Mouse (Mus musculus) kidney, embryonic 15.5 days (tissue): Measurements from ENCODE around the gene Acad10. TPM values are rescaled to one million over a fixed set of nuclear protein-coding genes. Genes with fewer than 3 reads are reported as not detected.
A peak's percentile ranks its signal among the peaks of the same experiment; 100 is the strongest.
"Not testable (repeated sequence)": the region's sequence is repeated elsewhere in the genome, so short reads cannot be mapped to it uniquely, and the experiment has no call there.

Source experiments
- ATAC-seq: fragments of 200-750 bp; cut with Nextera tagmentation; replicated peaks from 2 replicates; pipeline ENCODE4 v1.8.0; 2017; ENCODE audit warnings: moderate TSS enrichment; ENCODE audit not compliant: low FRiP score
- H3K27ac ChIP-seq: fragments of 300-500 bp; sonication (generic); 2 replicates; pipeline ENCODE4 v1.5.1; 2015; ENCODE audit warnings: mild to moderate bottlenecking, inconsistent platforms
- H3K27me3 ChIP-seq: fragments of 300-500 bp; sonication (generic); 2 replicates; pipeline ENCODE4 v1.6.1; 2015; ENCODE audit warnings: inconsistent platforms
- H3K36me3 ChIP-seq: fragments of 300-500 bp; sonication (generic); 2 replicates; pipeline ENCODE4 v1.6.1; 2015; ENCODE audit warnings: inconsistent platforms
- H3K4me1 ChIP-seq: fragments of 300-500 bp; sonication (generic); 2 replicates; pipeline ENCODE4 v1.6.1; 2015; ENCODE audit warnings: inconsistent platforms
- H3K4me2 ChIP-seq: fragments of 300-500 bp; sonication (generic); 2 replicates; pipeline ENCODE4 v1.6.1; 2015; ENCODE audit warnings: moderate library complexity, mild to moderate bottlenecking, inconsistent platforms
- H3K4me3 ChIP-seq: fragments of 300-500 bp; sonication (generic); replicated peaks from 2 replicates; pipeline ENCODE4 v1.5.1; 2015; ENCODE audit warnings: mild to moderate bottlenecking, inconsistent platforms
- H3K9ac ChIP-seq: fragments of 300-500 bp; sonication (generic); 2 replicates; pipeline ENCODE4 v1.6.1; 2015; ENCODE audit warnings: mild to moderate bottlenecking, inconsistent platforms
- H3K9me3 ChIP-seq: fragments of 300-500 bp; sonication (generic); replicated peaks from 2 replicates; pipeline ENCODE4 v1.6.1; 2016; ENCODE audit warnings: inconsistent platforms
- WGBS: fragments of 180-500 bp; shearing (Covaris S2); methylation state at CpG from one replicate; pipeline ENCODE4 v1.1.7; 2015; ENCODE audit warnings: mixed read lengths; 5-methylcytosine and 5-hydroxymethylcytosine counted together
- polyA plus RNA-seq: library from polyadenylated mRNA; unstranded; fragments of >200 nt; fragmentation: Nextera tagmentation; extraction: Ambion mirVana; gene quantifications from 2 replicates; pipeline ENCODE4 v1.2.1, GENCODE M21; 2015

Gene Acad10
- polyA plus RNA-seq, 1 experiment from 2014 or later, result 3.6 TPM

DNA sequence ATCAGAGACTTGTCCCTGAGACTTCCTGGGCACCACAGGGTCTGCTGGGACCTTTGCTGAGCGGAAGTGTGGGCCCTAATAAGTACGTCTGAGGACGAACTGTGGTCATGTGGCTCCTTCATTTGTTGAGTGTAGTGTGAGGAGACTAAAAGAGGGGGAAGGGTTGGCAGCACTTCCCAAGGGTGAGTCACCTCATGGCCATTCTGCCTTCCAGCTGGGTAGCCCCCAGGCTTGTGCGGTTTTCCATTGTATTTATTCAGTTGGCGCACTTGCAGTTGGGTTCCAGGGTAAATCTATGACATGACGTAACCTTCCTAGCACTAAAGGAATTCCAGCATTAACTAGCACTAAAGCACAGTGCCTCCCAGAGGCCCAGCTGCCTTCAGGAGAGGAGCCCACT lies 25.2 kb upstream of the Acad10 start:
- WGBS, result 89% methylated on average over 6 of the region's 6 CpGs
- Histone ChIP-seq H3K27ac (no peak overlapping the region), H3K36me3 (peaks cover 70% of the 10 kb centered on the region), H3K4me3 (no peak overlapping the region), H3K9me3 (no peaks in the 10 kb centered on the region), H3K4me2 (no peak overlapping the region), H3K27me3 (no peaks in the 10 kb centered on the region), H3K9ac (no peak overlapping the region), H3K4me1 (peaks cover 1% of the 10 kb centered on the region; the same call in 1 of the 2 replicates)
- no peak for ATAC-seq

DNA sequence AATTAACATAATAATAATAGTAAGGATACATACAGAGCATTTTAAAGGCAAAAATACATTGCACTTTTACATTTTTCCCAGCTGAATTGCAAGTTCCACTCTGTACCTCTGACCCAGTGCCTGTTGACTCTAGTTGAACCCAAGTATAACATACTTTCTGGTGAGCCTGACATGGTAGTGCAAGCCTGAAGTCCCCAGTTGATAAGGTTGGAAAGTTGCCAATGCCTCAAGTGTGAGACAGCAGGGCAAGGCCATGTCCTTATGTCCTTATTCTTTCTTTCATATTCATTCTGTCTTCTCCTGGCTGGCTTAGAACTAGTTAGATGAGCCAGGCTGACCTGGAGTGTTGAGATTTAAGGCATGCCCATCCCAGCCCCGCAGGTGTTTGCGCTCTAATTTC lies 21.9 kb upstream of the Acad10 start:
- WGBS, result 98% methylated on average over 2 of the region's 2 CpGs
- no peak overlapping the region for H3K9ac ChIP-seq
- H3K27ac ChIP-seq, result no peak overlapping the region
- H3K9me3 ChIP-seq, result no peaks in the 10 kb centered on the region
- H3K36me3 ChIP-seq, result peaks cover 99% of the 10 kb centered on the region
- ATAC-seq, result no peak
- no peaks in the 10 kb centered on the region for H3K27me3 ChIP-seq
- H3K4me2 ChIP-seq, result no peak overlapping the region
- no peak overlapping the region for H3K4me3 ChIP-seq
- no peaks in the 10 kb centered on the region for H3K4me1 ChIP-seq

DNA sequence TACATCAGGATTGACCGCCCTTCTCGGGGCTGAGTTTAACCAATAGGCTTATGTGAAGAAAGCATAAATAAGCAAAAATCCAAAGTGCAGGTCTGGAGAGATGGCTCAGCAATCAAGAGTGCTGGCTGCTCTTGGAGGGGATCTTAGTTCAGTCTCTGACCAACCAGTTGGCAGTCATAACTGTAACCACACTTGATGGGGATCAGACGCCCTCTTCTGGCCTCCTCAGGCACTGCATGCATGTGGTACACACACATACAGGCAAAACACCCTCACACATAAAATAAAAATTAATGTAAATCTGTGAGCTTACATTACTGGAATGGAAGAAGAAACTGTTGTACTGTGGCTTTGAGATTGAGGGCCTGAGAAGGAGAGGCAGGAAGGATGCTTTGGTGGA lies 10.1 kb upstream of the Acad10 start:
- 81% methylated on average over 3 of the region's 3 CpGs for WGBS
- no peak overlapping the region for H3K27ac ChIP-seq
- H3K9ac ChIP-seq, result no peak overlapping the region
- no peaks in the 10 kb centered on the region for H3K4me1 ChIP-seq
- H3K4me2 ChIP-seq, result no peak overlapping the region
- no peaks in the 10 kb centered on the region for H3K9me3 ChIP-seq
- H3K27me3 ChIP-seq, result no peaks in the 10 kb centered on the region
- peaks cover 88% of the 10 kb centered on the region for H3K36me3 ChIP-seq
- no peak for ATAC-seq
- H3K4me3 ChIP-seq, result no peak overlapping the region

DNA sequence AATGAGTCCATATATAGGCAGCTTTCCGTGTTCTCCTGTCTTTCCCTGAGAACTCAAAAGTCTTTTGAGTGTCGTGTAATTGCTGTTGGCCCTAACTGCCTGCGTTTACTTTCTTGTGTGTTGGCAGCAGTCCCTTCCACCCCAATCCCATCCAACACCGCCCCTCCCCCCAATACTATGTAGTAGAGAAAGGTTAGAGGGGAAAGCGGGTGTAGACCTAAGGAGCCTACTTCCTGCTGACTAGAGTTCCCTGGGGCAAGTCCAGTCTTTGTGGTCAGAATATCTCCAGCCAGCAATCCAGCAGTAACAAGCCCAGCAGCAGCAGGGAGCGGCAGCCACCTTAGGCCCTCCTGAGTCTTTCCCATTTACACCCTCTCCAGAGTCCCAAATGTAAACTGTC lies 8.1 kb upstream of the Acad10 start:
- no peak overlapping the region for H3K4me2 ChIP-seq
- peaks cover 91% of the 10 kb centered on the region for H3K36me3 ChIP-seq
- no peaks in the 10 kb centered on the region for H3K27me3 ChIP-seq
- ATAC-seq, result no peak
- no peak overlapping the region for H3K4me3 ChIP-seq
- no peak overlapping the region for H3K27ac ChIP-seq
- no peaks in the 10 kb centered on the region for H3K9me3 ChIP-seq
- WGBS, result 80% methylated on average over 6 of the region's 6 CpGs
- H3K9ac ChIP-seq, result no peak overlapping the region
- no peaks in the 10 kb centered on the region for H3K4me1 ChIP-seq

DNA sequence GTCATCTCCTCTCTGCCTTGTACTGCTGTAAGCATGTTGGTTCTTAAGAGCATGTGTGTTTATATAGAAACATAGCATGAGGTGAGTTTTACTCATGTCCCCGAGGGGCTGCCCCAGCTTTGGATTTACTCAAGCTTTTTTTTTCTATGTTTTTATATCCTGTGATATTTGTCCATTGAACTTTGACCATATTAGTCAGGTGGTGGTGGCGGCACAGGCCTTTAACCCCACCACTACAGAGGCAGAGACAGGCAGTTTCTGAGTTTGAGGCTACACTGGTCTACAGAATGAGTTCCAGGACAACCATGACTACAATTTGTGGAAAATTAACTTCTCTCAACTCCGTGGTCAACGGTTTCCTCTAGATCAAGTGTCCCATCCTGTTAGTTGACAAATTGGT lies 6.8 kb upstream of the Acad10 start:
- peaks cover 1% of the 10 kb centered on the region for H3K4me1 ChIP-seq
- H3K9me3 ChIP-seq, result no peaks in the 10 kb centered on the region
- no peak overlapping the region for H3K4me3 ChIP-seq
- H3K36me3 ChIP-seq, result peaks cover 89% of the 10 kb centered on the region
- H3K27me3 ChIP-seq, result no peaks in the 10 kb centered on the region
- WGBS, result 86% methylated on average over 4 of the region's 4 CpGs
- no peak overlapping the region for H3K4me2 ChIP-seq
- H3K27ac ChIP-seq, result no peak overlapping the region
- no peak for ATAC-seq
- H3K9ac ChIP-seq, result no peak overlapping the region

DNA sequence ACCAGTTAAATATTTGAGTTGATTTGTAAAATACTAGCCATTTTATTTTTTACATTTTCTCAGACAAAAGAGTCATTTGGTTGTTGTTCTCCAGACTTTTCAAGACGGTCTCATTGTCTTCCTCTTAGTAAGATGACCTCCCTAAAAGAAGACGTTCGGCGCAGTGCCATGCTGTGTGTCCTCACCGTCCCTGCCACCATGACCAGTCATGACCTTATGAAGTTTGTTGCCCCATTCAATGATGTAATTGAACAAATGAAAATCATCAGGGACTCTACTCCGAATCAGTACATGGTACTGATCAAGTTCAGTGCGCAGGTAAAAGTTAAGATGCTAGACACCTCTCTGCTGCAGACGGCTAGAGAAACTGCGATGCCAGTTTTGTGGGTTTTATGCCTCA lies 4.7 kb upstream of the Acad10 start:
- Histone ChIP-seq H3K4me2 (no peak overlapping the region), H3K9ac (no peak overlapping the region), H3K4me3 (no peak overlapping the region), H3K36me3 (peaks cover 72% of the 10 kb centered on the region), H3K9me3 (no peaks in the 10 kb centered on the region), H3K4me1 (peaks cover 12% of the 10 kb centered on the region), H3K27ac (no peak overlapping the region), H3K27me3 (no peaks in the 10 kb centered on the region)
- 94% methylated on average over 9 of the region's 9 CpGs for WGBS
- ATAC-seq, result no peak

DNA sequence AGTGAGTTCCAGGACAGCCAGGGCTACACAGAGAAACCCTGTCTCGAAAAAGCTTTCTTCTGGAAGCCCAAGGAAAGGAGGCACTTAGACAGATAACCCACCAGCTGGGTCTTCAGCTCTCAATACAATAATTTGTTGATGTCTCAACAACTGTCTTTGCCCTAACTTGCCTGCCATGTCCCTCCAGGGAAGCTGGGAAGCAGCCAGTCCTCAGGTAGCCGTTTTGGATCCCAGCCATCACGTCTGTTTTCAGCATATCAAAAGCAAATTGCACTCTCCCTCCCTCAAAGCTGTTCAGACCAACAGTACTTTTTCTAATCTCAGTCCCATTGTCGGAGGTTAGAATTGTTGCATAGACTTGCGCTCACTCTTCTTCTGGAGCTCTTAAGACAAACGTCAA lies 3.8 kb upstream of the Acad10 start:
- Histone ChIP-seq H3K27ac (no peak overlapping the region), H3K36me3 (peaks cover 65% of the 10 kb centered on the region), H3K4me2 (no peak overlapping the region), H3K4me3 (no peak overlapping the region), H3K9me3 (no peaks in the 10 kb centered on the region), H3K4me1 (peaks cover 17% of the 10 kb centered on the region), H3K9ac (no peak overlapping the region), H3K27me3 (no peaks in the 10 kb centered on the region)
- 90% methylated on average over 6 of the region's 6 CpGs for WGBS
- ATAC-seq, result no peak

DNA sequence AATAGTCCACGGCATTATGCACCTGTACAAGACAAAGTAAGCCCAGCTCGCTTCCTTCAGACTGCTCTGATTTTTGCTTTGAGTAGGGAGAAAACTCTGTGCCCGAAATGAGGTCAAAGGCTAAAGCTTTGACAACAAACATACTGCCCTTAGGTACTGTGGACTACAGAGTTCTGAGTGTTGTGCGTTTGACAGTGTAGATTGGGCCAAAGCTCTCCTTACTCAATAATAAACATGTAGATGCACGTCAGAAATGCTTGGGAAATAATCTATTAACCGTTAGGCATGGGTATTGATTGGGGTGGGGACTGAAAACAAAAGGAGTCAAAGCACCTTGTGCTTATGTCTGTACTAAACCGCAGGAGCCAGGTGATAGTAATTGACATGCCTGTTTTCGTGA lies 3.1 kb upstream of the Acad10 start:
- WGBS, result 87% methylated on average over 8 of the region's 8 CpGs
- no peak overlapping the region for H3K9ac ChIP-seq
- no peak overlapping the region for H3K27ac ChIP-seq
- ATAC-seq, result no peak
- H3K36me3 ChIP-seq, result peaks cover 60% of the 10 kb centered on the region
- no peak overlapping the region for H3K4me3 ChIP-seq
- no peaks in the 10 kb centered on the region for H3K9me3 ChIP-seq
- no peak overlapping the region for H3K4me2 ChIP-seq
- H3K4me1 ChIP-seq, result peaks cover 17% of the 10 kb centered on the region
- H3K27me3 ChIP-seq, result no peaks in the 10 kb centered on the region

DNA sequence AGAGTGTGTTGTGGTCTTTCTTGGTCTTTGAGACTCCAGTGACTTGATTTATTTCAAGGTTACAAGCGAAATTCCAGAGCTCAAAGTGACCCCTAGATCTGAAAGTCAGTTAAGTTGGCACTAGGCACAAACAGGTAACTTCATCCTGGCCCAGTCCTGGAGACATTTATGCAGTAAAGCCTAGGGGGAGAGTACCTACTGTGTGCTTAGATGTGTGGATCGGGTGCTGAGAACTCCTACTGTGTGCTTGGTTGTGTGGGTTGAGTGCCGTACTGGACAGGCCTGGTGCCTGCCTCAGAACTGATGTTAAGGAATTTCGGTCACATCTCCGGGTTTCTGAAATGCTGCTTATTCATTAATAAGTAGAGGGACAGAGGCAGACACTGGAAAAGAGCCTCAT lies 1.2 kb upstream of the Acad10 start:
- Histone ChIP-seq H3K36me3 (peaks cover 42% of the 10 kb centered on the region), H3K4me1 (peaks cover 17% of the 10 kb centered on the region), H3K9ac (peak overlapping the region; percentile 88; the same call in 1 of the 2 replicates), H3K4me3 (peak overlapping the region; percentile 89), H3K27ac (no peak overlapping the region), H3K27me3 (no peaks in the 10 kb centered on the region), H3K4me2 (peak overlapping the region; percentile 90), H3K9me3 (no peaks in the 10 kb centered on the region)
- no peak for ATAC-seq
- 80% methylated on average over 5 of the region's 5 CpGs for WGBS

DNA sequence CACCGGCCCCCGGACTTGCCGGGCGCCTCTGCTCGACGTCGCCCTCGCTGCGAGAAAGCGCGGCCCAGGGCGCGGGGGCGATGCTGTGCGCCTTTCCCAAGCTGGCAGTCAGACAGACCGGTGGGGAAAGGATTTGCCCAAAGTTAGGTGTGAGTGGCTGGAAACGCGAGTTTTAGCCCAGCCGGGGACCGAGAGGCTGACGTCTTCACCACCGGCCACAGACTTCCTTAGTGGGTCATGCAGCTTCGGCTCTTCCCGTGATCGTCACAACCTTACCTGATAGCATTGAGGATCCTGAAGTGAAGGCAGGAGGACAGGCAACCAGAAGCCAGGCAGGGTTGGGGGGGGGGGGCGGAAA lies 562 bp upstream of the Acad10 start:
- Histone ChIP-seq H3K4me2 (peak overlapping the region; percentile 90), H3K9ac (peak overlapping the region; percentile 88), H3K9me3 (no peaks in the 10 kb centered on the region), H3K27ac (peak overlapping the region; percentile 83), H3K36me3 (peaks cover 36% of the 10 kb centered on the region), H3K27me3 (no peaks in the 10 kb centered on the region), H3K4me3 (peak overlapping the region; percentile 89), H3K4me1 (peaks cover 17% of the 10 kb centered on the region)
- ATAC-seq, result peak; percentile 24; the same call in 1 of the 2 replicates
- WGBS, result under 1% methylated on average over 25 of the region's 26 CpGs

DNA sequence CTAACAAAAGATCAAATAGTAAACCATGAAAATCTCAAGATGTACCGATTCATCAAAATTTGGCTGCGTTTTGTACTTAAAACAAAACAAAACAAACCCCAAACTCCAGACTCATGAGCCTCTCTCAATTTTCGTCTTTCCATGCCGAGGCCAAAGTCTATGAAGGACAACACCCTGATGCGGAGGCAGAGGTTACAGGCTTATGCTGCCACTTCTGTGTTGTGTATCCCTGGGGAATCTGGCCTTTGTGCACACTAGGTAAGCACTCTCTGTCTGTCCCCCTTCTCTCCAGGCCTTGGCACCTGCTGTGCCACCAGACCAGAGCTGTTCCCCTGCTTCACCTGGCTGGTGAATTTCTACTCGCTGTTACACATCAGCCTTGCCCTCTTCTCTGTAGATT lies 2.7 kb downstream of the Acad10 start:
- 85% methylated on average over 6 of the region's 6 CpGs for WGBS
- not testable (repeated sequence) for H3K36me3 ChIP-seq, H3K9ac ChIP-seq, H3K27me3 ChIP-seq, H3K9me3 ChIP-seq, H3K27ac ChIP-seq, H3K4me3 ChIP-seq, H3K4me2 ChIP-seq, ATAC-seq
- H3K4me1 ChIP-seq, result peaks cover 17% of the 10 kb centered on the region

DNA sequence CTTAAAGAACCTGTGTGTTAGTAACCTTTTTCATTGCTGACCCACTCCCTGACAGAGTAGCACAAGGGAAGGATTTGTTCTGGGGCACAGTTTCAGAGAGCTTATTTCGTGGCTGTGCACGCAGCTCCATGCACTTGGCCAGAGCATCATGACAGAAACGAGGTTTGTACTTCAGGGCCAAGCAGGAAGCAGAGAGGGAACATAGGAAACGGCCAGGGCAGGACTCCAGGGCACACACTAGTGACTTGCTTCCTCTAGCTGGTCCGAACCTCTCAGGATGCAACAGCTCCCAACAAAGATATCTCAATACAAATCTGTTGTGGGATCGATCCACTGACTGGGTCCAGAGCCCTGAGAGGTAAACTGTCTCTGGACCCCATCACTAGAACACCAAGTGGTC lies 3.4 kb downstream of the Acad10 start:
- ATAC-seq, H3K36me3 ChIP-seq, H3K27ac ChIP-seq, H3K9ac ChIP-seq, H3K4me2 ChIP-seq, H3K9me3 ChIP-seq, H3K27me3 ChIP-seq, H3K4me3 ChIP-seq: not testable (repeated sequence)
- peaks cover 14% of the 10 kb centered on the region for H3K4me1 ChIP-seq
- WGBS, result 69% methylated on average over 6 of the region's 6 CpGs

DNA sequence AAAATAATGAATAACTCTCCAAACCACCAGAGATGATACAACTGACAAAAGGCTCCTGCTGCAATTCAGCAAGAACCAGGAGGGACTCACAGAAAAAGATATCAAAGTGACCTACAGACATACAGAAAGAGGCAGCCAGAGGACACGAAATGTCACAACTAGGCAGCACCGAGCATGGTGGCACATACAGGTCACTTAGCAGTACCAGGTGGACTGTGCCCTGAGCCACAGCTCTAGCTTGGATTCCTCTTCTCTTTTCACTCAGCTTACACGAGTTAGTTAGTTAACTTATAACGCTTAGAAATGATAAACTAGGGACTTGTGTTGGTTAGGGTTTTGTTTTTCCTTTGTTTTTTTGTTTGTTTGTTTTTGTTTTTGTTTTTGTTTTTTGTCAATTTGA lies 5.8 kb downstream of the Acad10 start:
- H3K4me2 ChIP-seq, result no peak overlapping the region
- no peak for ATAC-seq
- H3K9me3 ChIP-seq, result no peaks in the 10 kb centered on the region
- no peaks in the 10 kb centered on the region for H3K36me3 ChIP-seq
- H3K4me3 ChIP-seq, result no peak overlapping the region
- no peak overlapping the region for H3K27ac ChIP-seq
- WGBS, result 78% methylated on average over 4 of the region's 4 CpGs
- H3K9ac ChIP-seq, result no peak overlapping the region
- peaks cover 1% of the 10 kb centered on the region; the same call in 1 of the 2 replicates for H3K4me1 ChIP-seq
- H3K27me3 ChIP-seq, result no peaks in the 10 kb centered on the region
